Mouse (Mus musculus) heart, adult 2 months (tissue): ENCODE results near the gene Atg2a. TPM values are rescaled to one million over a fixed set of nuclear protein-coding genes. Genes with fewer than 3 reads are reported as not detected.

ENCODE experiments used
- DNase-seq, 2 experiments: peaks; one replicate each; pipeline ENCODE4 v3.0.0; 2021
- H3K27ac ChIP-seq: fragments of 200-600 bp; 2 replicates; pipeline ENCODE4 v1.8.1; 2022
- H3K27me3 ChIP-seq: fragments of 200-500 bp; 2 replicates; pipeline ENCODE4 v1.6.1; 2012; ENCODE audit warnings: mild to moderate bottlenecking, low read length, inconsistent platforms, mixed read lengths; ENCODE audit not compliant: control insufficient read depth, insufficient read depth
- H3K36me3 ChIP-seq: fragments of 200-500 bp; 2 replicates; pipeline ENCODE4 v1.6.1; 2012; ENCODE audit warnings: low read length, inconsistent platforms; ENCODE audit not compliant: control insufficient read depth, insufficient read depth
- H3K4me1 ChIP-seq: fragments of 200-500 bp; 2 replicates; pipeline ENCODE4 v1.6.1; 2011; ENCODE audit warnings: low read length; ENCODE audit not compliant: control insufficient read depth, insufficient read depth
- H3K4me3 ChIP-seq: fragments of 200-600 bp; 2 replicates; pipeline ENCODE4 v1.8.1; 2022
- H3K79me2 ChIP-seq: fragments of 200-500 bp; replicated peaks from 2 replicates; pipeline ENCODE4 v1.6.1; 2012; ENCODE audit warnings: mild to moderate bottlenecking, inconsistent platforms, low read length, moderate library complexity, mixed read lengths; ENCODE audit not compliant: control insufficient read depth, insufficient read depth
- H3K9ac ChIP-seq: fragments of 200-500 bp; 2 replicates; pipeline ENCODE4 v1.6.1; 2012; ENCODE audit warnings: low read depth, mild to moderate bottlenecking, control low read depth, inconsistent platforms, low read length, mixed read lengths
- CTCF ChIP-seq: fragments of 200-600 bp; IDR thresholded peaks from 2 replicates; pipeline ENCODE4 v1.8.1; 2022; ENCODE audit warnings: antibody characterized with exemption, mild to moderate bottlenecking, moderate library complexity
- EP300 ChIP-seq: fragments of 200-500 bp; IDR thresholded peaks from 2 replicates; pipeline ENCODE4 v1.6.1; 2011; ENCODE audit warnings: low read depth, low read length, control low read depth; ENCODE audit not compliant: insufficient read depth
- POLR2A ChIP-seq: fragments of 200-500 bp; IDR thresholded peaks from 2 replicates; pipeline ENCODE4 v1.6.1; 2011; ENCODE audit warnings: mild to moderate bottlenecking, low read depth, low read length, control low read depth; ENCODE audit not compliant: insufficient read depth
- WGBS: fragments of 180-500 bp; shearing (Covaris S2); methylation state at CpG from one replicate; pipeline ENCODE4 v1.1.7; 2018; 5-methylcytosine and 5-hydroxymethylcytosine counted together
- intact Hi-C: fragments of 180-260 bp; cut with DNase I; formaldehyde crosslinking; loops from one replicate; pipeline ENCODE4 v1.15.1; 2025
- long read RNA-seq: library from polyadenylated mRNA; stranded (forward); transcript quantifications from one replicate; pipeline ENCODE4 v2.0.0, GENCODE M21; 2021
- polyA plus RNA-seq: library from polyadenylated mRNA; depleted of rRNA; stranded (reverse); fragments of >200 nt; gene quantifications from 2 replicates; pipeline ENCODE4 v1.2.3, GENCODE M21; 2012; rRNA removed
- total RNA-seq, 2 experiments: library from RNA; stranded (reverse); gene quantifications; 2 replicates each; pipeline ENCODE4 v1.2.3; 2021

Atg2a gene
- 10 to 100 TPM; 20.5 to 24.5 TPM for total RNA-seq
- polyA plus RNA-seq, result 26.3 and 26.7 TPM in 2 replicates
- long read RNA-seq, full-length matches to known transcripts, result 2 of 16 reads
- long read RNA-seq, partial matches to known transcripts, result 9 of 16 reads
- long read RNA-seq, other reads (novel, unspliced or antisense), result 5 of 16 reads

DNA sequence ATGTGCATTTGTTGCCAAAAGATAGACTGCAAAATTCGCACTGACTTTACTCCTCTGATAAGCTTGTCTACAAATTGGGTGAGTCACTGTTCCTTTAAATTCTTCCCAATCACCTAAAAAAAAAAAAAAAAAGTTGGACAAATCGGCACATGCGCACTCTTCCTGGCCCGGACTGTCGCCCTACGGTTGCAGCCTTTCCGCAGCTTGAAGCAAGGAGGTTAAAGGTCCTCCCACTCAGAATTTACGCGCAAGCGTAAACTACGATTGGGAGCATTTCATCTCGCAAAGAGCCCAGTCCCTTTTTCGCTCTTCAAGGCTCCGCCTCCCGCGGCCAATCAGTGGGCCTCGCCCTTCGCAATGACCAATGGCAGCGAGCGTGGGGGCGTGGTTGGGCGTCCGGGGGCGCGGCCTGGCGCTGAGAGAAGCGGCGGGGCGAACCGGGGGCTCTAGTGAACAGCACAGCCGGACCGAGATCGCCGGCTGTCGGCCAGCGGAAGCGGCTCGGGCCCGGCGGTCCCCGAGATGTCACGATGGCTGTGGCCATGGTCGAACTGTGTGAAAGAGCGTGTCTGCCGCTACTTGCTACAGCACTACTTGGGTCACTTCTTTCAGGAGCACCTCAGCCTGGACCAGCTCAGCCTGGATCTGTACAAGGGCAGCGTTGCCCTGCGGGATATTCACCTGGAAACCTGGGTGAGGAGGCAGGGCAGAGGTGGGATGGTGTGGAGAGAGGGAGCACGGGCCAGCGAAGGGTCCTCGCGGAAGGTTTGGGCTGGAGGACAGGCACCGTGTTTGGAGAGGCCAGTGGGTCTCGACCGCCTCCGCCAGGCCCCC, at the start of gene Atg2a:
TSS of gene Atg2a (plus strand) at position 395 of the 834 bp plus-strand sequence.
- under 1% methylated on average over 55 of the region's 55 CpGs for WGBS
- peaks cover under 1% of the 10 kb centered on the region for H3K4me1 ChIP-seq
- peak; percentile 98 to 99 for DNase-seq
- 0 out of 2 replicates have a peak, but pooled peaks have one; percentile 36 for TF ChIP-seq EP300
- TF ChIP-seq CTCF, result peak; percentile 32
- peak; percentile 83 for TF ChIP-seq POLR2A
- H3K36me3 ChIP-seq, result no peaks in the 10 kb centered on the region
- peak within 1 kb of the TSS; percentile 86 for H3K27ac ChIP-seq
- peak within 1 kb of the TSS; percentile 96 for H3K4me3 ChIP-seq
- intact Hi-C loops, result no loop called here
- H3K79me2 ChIP-seq, result no peaks in the 10 kb centered on the region
- no peaks in the 10 kb centered on the region for H3K27me3 ChIP-seq
- H3K9ac ChIP-seq, result peak within 1 kb of the TSS; percentile 80

DNA sequence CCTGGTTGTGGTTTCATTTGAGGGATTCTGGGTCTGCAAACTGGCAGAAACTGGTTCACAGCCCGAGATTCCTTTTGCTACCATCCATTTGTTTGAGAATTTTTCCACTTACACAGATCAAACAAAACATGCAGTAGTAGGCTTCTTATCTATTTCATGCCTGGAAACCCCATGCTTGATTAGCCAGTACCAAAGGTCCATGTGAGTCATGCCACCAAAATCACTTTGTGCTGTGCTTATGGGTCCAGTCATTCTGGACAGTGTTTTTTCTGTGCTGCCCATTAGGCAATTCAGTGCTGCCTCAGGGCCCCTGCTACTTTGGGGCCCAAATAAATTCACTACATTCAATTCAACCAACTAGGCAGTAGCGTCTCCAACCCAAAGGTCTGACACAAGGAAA, 37.2 kb upstream of the Atg2a start:
- WGBS, result 73% methylated on average over 2 of the region's 2 CpGs
- H3K36me3 ChIP-seq, result no peaks in the 10 kb centered on the region
- H3K4me3 ChIP-seq, result no peak overlapping the region
- H3K27me3 ChIP-seq, result no peaks in the 10 kb centered on the region
- TF ChIP-seq POLR2A (no peak), EP300 (no peak), CTCF (no peak)
- H3K27ac ChIP-seq, result no peak overlapping the region
- no peak for DNase-seq
- H3K9ac ChIP-seq, result no peak overlapping the region
- no peaks in the 10 kb centered on the region for H3K4me1 ChIP-seq
- intact Hi-C loops, result no loop called here
- H3K79me2 ChIP-seq, result no peaks in the 10 kb centered on the region

DNA sequence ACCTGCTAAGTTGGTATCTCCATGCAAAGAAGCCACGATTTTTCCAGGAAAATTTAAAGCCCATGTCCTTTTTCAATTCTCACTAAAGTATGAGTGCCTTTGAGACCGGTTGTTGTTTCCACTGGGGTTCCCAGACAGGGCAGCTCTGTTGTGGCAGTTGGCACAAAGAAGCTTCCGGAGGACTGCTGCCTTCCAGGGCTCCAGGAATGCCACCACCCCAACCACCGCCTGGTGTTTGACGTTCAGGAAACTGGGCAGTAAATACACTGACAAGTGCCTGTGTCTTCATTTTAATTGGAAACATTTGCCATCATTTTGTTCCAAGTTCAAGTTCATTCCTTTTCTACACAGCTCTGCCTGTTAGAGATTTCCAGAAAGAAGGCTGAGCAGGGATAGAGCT, 34.8 kb upstream of the Atg2a start:
- Histone ChIP-seq H3K27me3 (no peaks in the 10 kb centered on the region), H3K27ac (no peak overlapping the region), H3K4me1 (no peaks in the 10 kb centered on the region), H3K4me3 (no peak overlapping the region), H3K9ac (no peak overlapping the region), H3K36me3 (no peaks in the 10 kb centered on the region), H3K79me2 (no peaks in the 10 kb centered on the region)
- DNase-seq, result no peak
- TF ChIP-seq EP300 (no peak), CTCF (no peak), POLR2A (no peak)
- 55% methylated on average over 5 of the region's 5 CpGs for WGBS
- intact Hi-C loops, result no loop called here

DNA sequence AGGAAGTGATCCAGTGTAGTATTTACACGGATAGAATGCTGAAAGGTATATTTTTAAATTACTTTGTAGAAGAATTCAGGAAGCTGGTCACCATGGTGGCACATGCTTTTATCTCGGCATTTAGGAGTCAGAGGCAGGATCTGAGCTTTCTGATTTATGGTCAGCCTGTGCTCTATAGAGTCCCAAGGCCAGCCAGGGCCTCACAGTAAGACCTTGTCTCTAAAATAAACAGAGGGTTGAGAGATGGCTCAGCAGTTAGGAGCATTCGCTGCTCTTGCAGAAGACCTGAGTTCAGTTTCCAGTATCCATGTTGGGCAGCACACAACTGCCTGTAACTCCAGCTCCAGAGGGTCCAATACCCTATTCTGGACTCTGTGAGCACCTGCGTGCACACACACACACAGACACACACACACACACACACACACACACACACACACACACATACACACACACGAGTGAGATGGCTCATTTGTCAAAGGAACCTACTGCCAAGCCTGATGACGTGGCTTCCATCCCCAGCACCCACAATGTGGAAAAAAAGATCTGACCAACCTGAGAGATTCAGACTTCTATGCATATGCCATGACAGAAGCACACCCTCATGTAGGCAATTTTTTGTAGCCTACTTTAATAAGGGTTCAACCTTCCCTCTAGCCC, 25.3 kb upstream of the Atg2a start:
- WGBS, result 62% methylated on average over 6 of the region's 6 CpGs
- TF ChIP-seq POLR2A, result no peak
- TF ChIP-seq EP300, result no peak
- no peak for TF ChIP-seq CTCF

DNA sequence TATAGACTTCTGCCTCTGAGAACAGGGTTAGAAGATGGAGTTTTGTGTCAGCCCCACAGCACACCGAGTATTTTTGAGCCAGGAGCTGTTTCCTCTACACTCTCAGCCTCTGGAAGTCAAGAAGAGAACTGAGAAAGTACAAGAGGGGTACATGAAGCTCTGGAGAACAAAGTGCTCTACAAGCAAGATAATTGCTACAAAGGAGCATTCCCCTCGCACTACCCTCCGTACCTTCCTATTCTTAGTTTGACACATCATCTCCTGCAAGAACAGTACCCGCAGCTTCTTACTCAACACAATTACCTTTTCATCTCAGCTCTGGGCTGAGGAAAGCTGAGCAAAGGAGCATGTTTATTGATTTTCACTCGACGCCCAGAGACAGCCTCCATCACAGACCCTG, 22.9 kb upstream of the Atg2a start:
- Histone ChIP-seq H3K27me3 (no peaks in the 10 kb centered on the region), H3K4me1 (no peaks in the 10 kb centered on the region), H3K27ac (no peak overlapping the region), H3K4me3 (no peak overlapping the region), H3K36me3 (no peaks in the 10 kb centered on the region), H3K9ac (no peak overlapping the region), H3K79me2 (no peaks in the 10 kb centered on the region)
- TF ChIP-seq CTCF (no peak), POLR2A (no peak), EP300 (no peak)
- intact Hi-C loops, result no loop called here
- 61% methylated on average over 6 of the region's 6 CpGs for WGBS
- no peak for DNase-seq

More for the DNA sequence above, 25.3 kb upstream of the Atg2a start:
- Histone ChIP-seq H3K36me3 (no peaks in the 10 kb centered on the region), H3K4me3 (no peak overlapping the region), H3K9ac (no peak overlapping the region), H3K27ac (no peak overlapping the region), H3K79me2 (no peaks in the 10 kb centered on the region), H3K4me1 (no peaks in the 10 kb centered on the region), H3K27me3 (no peaks in the 10 kb centered on the region)
- intact Hi-C loops, result no loop called here
- no peak for DNase-seq

DNA sequence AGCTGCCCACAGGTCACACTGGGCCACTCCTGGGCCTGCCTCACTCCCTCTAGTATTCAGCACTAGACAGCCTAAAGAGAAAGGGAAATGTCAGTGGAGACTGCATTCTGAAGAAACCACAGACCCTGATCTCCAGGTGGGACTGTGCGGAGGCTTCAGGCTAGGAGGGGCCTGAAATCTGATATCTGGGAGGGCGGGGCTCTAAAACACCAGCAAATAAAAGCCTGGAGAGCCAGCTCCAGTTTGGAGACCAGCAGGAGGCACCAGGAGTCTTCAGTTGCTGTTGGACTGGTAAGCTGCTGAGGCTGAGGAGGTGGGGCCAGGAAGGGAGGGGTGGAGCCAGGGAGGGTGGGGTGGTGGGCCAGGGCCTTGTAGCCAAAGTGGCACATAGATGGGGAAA, 15.3 kb upstream of the Atg2a start, which contains the start of gene Gpha2:
TSS of gene Gpha2 (plus strand) at position 246 of the 400 bp plus-strand sequence.
- Histone ChIP-seq H3K4me1 (no peaks in the 10 kb centered on the region), H3K79me2 (no peaks in the 10 kb centered on the region), H3K27ac (no peak within 1 kb of the TSS), H3K27me3 (no peaks in the 10 kb centered on the region), H3K9ac (no peak within 1 kb of the TSS), H3K4me3 (no peak within 1 kb of the TSS), H3K36me3 (no peaks in the 10 kb centered on the region)
- intact Hi-C loops, result no loop called here
- DNase-seq, result no peak
- TF ChIP-seq CTCF (no peak), POLR2A (no peak), EP300 (no peak)
- WGBS, result 62% methylated on average over 2 of the region's 2 CpGs
